Mouse (Mus musculus): ENCODE results near the gene Man2a1. TPM values are rescaled to one million over a fixed set of nuclear protein-coding genes. Genes with fewer than 3 reads are reported as not detected.

The Man2a1 gene
- total and polyA plus RNA-seq, 2 experiments from 2014 or later: 2.2 to 19.9 TPM

- Histone ChIP-seq H3K27me3 (ENCODE audit: insufficient read depth, low read length) (no peaks in the 10 kb centered on the region), H3K9me3 (ENCODE audit: low read length) (no peaks in the 10 kb centered on the region), H3K36me3 (ENCODE audit: insufficient read depth) (no peaks in the 10 kb centered on the region), H3K4me3 (ENCODE audit: low read depth, low read length) (no peak overlapping the region), H3K4me2 (ENCODE audit: low read depth) (no peak overlapping the region), H3K4me1 (ENCODE audit: insufficient read depth) (no peaks in the 10 kb centered on the region), H3K27ac (ENCODE audit: low read depth, low read length) (no peak overlapping the region), H3K9ac (no peak overlapping the region)
- TF ChIP-seq CTCF (IDR thresholded peaks at IDR 0.05; ENCODE audit: low read depth): no peak
- DNase-seq (no peak), ATAC-seq (peak; percentile 38; the same call in 1 of the 2 replicates)
- WGBS: 81% methylated on average over 9 of the region's 9 CpGs
Measured at GRCm38 (mm10) chr17:64573981-64574380, 26.6 kb upstream of the Man2a1 start.

GRCm38 (mm10) chr17:64575240-64575639 is 25.3 kb upstream of the Man2a1 start:
- WGBS: 80% methylated on average over 6 of the region's 6 CpGs
- no peak overlapping the region for H3K4me2 ChIP-seq (ENCODE audit: low read depth)
- H3K9me3 ChIP-seq (ENCODE audit: low read length): no peaks in the 10 kb centered on the region
- DNase-seq: no peak
- H3K4me3 ChIP-seq (ENCODE audit: low read depth, low read length): no peak overlapping the region
- no peak overlapping the region for H3K9ac ChIP-seq
- no peaks in the 10 kb centered on the region for H3K27me3 ChIP-seq (ENCODE audit: insufficient read depth, low read length)
- H3K27ac ChIP-seq (ENCODE audit: low read depth, low read length): no peak overlapping the region
- no peak for ATAC-seq
- no peaks in the 10 kb centered on the region for H3K4me1 ChIP-seq (ENCODE audit: insufficient read depth)
- TF ChIP-seq CTCF (IDR thresholded peaks at IDR 0.05; ENCODE audit: low read depth): 0 out of 2 replicates have a peak, but pooled peaks have one; percentile 25
- H3K36me3 ChIP-seq (ENCODE audit: insufficient read depth): no peaks in the 10 kb centered on the region

- DNase-seq (no peak), ATAC-seq (no peak)
- H3K27me3 ChIP-seq (ENCODE audit: insufficient read depth, low read length): no peaks in the 10 kb centered on the region
- H3K4me1 ChIP-seq (ENCODE audit: insufficient read depth): no peaks in the 10 kb centered on the region
- H3K4me2 ChIP-seq (ENCODE audit: low read depth): no peak overlapping the region
- no peak overlapping the region for H3K4me3 ChIP-seq (ENCODE audit: low read depth, low read length)
- WGBS: 37% methylated on average over 5 of the region's 5 CpGs
- no peaks in the 10 kb centered on the region for H3K9me3 ChIP-seq (ENCODE audit: low read length)
- no peaks in the 10 kb centered on the region for H3K36me3 ChIP-seq (ENCODE audit: insufficient read depth)
- H3K27ac ChIP-seq (ENCODE audit: low read depth, low read length): no peak overlapping the region
- TF ChIP-seq CTCF (IDR thresholded peaks at IDR 0.05; ENCODE audit: low read depth): no peak
- no peak overlapping the region for H3K9ac ChIP-seq
Measured at GRCm38 (mm10) chr17:64577485-64577884, 23.1 kb upstream of the Man2a1 start.

- Histone ChIP-seq H3K4me2 (ENCODE audit: low read depth) (no peak overlapping the region), H3K9me3 (ENCODE audit: low read length) (no peaks in the 10 kb centered on the region), H3K27me3 (ENCODE audit: insufficient read depth, low read length) (no peaks in the 10 kb centered on the region), H3K9ac (no peak overlapping the region), H3K4me3 (ENCODE audit: low read depth, low read length) (no peak overlapping the region), H3K27ac (ENCODE audit: low read depth, low read length) (no peak overlapping the region), H3K36me3 (ENCODE audit: insufficient read depth) (no peaks in the 10 kb centered on the region), H3K4me1 (ENCODE audit: insufficient read depth) (no peaks in the 10 kb centered on the region)
- no peak for DNase-seq
- no peak for TF ChIP-seq CTCF (IDR thresholded peaks at IDR 0.05; ENCODE audit: low read depth)
- 51% methylated on average over 4 of the region's 4 CpGs for WGBS
- ATAC-seq: no peak
Measured at GRCm38 (mm10) chr17:64578346-64578745, 22.2 kb upstream of the Man2a1 start.

DNA sequence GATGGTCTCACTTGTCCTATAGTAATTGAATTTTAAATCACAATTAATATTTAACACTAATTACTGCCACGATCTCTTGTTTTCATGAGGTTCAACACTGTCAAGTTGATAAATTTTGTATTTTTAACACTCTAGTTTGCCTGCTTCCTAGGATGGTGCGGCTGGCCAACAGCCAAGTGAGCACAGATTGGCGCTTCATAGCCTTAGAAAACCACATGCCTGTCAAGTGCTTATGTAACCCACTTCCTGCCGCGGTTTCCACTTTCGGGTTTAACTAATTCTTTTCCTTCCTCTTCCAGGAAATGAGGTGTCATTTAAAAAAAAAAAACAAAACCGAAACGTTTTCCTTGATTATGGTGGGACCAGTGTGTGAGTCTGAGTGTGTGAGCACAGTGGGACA is 20.8 kb upstream of the Man2a1 start:
- Histone ChIP-seq H3K27ac (ENCODE audit: low read depth, low read length) (no peak overlapping the region), H3K9ac (no peak overlapping the region), H3K9me3 (ENCODE audit: low read length) (no peaks in the 10 kb centered on the region), H3K36me3 (ENCODE audit: insufficient read depth) (no peaks in the 10 kb centered on the region), H3K4me3 (ENCODE audit: low read depth, low read length) (no peak overlapping the region), H3K27me3 (ENCODE audit: insufficient read depth, low read length) (no peaks in the 10 kb centered on the region), H3K4me1 (ENCODE audit: insufficient read depth) (no peaks in the 10 kb centered on the region), H3K4me2 (ENCODE audit: low read depth) (no peak overlapping the region)
- WGBS: 55% methylated on average over 8 of the region's 8 CpGs
- TF ChIP-seq CTCF (IDR thresholded peaks at IDR 0.05; ENCODE audit: low read depth): no peak
- ATAC-seq: no peak
- DNase-seq: peak; percentile 68

GRCm38 (mm10) chr17:64581133-64581532 is 19.4 kb upstream of the Man2a1 start:
- 58% methylated on average over 6 of the region's 6 CpGs for WGBS
- no peaks in the 10 kb centered on the region for H3K27me3 ChIP-seq (ENCODE audit: insufficient read depth, low read length)
- no peak overlapping the region for H3K4me2 ChIP-seq (ENCODE audit: low read depth)
- ATAC-seq (peak; percentile 86), DNase-seq (peak; percentile 78)
- no peak overlapping the region for H3K4me3 ChIP-seq (ENCODE audit: low read depth, low read length)
- no peaks in the 10 kb centered on the region for H3K36me3 ChIP-seq (ENCODE audit: insufficient read depth)
- H3K4me1 ChIP-seq (ENCODE audit: insufficient read depth): no peaks in the 10 kb centered on the region
- H3K9me3 ChIP-seq (ENCODE audit: low read length): no peaks in the 10 kb centered on the region
- no peak overlapping the region for H3K27ac ChIP-seq (ENCODE audit: low read depth, low read length)
- no peak overlapping the region for H3K9ac ChIP-seq
- no peak for TF ChIP-seq CTCF (IDR thresholded peaks at IDR 0.05; ENCODE audit: low read depth)

- no peak for TF ChIP-seq CTCF (IDR thresholded peaks at IDR 0.05; ENCODE audit: low read depth)
- H3K9ac ChIP-seq: no peak overlapping the region
- no peaks in the 10 kb centered on the region for H3K9me3 ChIP-seq (ENCODE audit: low read length)
- H3K4me1 ChIP-seq (ENCODE audit: insufficient read depth): no peaks in the 10 kb centered on the region
- peak; percentile 20; the same call in 1 of the 2 replicates for ATAC-seq
- DNase-seq: no peak
- no peak overlapping the region for H3K27ac ChIP-seq (ENCODE audit: low read depth, low read length)
- H3K4me3 ChIP-seq (ENCODE audit: low read depth, low read length): no peak overlapping the region
- no peaks in the 10 kb centered on the region for H3K36me3 ChIP-seq (ENCODE audit: insufficient read depth)
- no peaks in the 10 kb centered on the region for H3K27me3 ChIP-seq (ENCODE audit: insufficient read depth, low read length)
- WGBS: 82% methylated on average over 3 of the region's 3 CpGs
- H3K4me2 ChIP-seq (ENCODE audit: low read depth): no peak overlapping the region
Measured at GRCm38 (mm10) chr17:64581962-64582361, 18.6 kb upstream of the Man2a1 start.

Measured in forebrain, postnatal 0 days (tissue).